Mouse (Mus musculus) stomach, embryonic 16.5 days (tissue): ENCODE results near the gene Cfap43. TPM values are rescaled to one million over a fixed set of nuclear protein-coding genes. Genes with fewer than 3 reads are reported as not detected.

ENCODE experiments used
- ATAC-seq: fragments of 200-750 bp; cut with Nextera tagmentation; 2 replicates; pipeline ENCODE4 v1.8.0; 2017; ENCODE audit warnings: moderate number of reproducible peaks, moderate TSS enrichment; ENCODE audit not compliant: insufficient read depth, low FRiP score
- H3K27ac ChIP-seq: fragments of 300-500 bp; sonication (generic); 2 replicates; pipeline ENCODE4 v1.5.1; 2014; ENCODE audit warnings: low read length
- H3K27me3 ChIP-seq: fragments of 300-500 bp; sonication (generic); 2 replicates; pipeline ENCODE4 v1.6.1; 2014; ENCODE audit warnings: low read length, control low read depth, mixed read lengths; ENCODE audit not compliant: control insufficient read depth, insufficient read depth
- H3K36me3 ChIP-seq: fragments of 300-500 bp; sonication (generic); 2 replicates; pipeline ENCODE4 v1.6.1; 2014; ENCODE audit warnings: low read length; ENCODE audit not compliant: control insufficient read depth, insufficient read depth
- H3K4me1 ChIP-seq: fragments of 300-500 bp; sonication (generic); 2 replicates; pipeline ENCODE4 v1.6.1; 2014; ENCODE audit warnings: low read length, control low read depth, mixed read lengths; ENCODE audit not compliant: control insufficient read depth, insufficient read depth
- H3K4me2 ChIP-seq: fragments of 300-500 bp; sonication (generic); 2 replicates; pipeline ENCODE4 v1.6.1; 2014; ENCODE audit warnings: low read depth, low read length, mixed read lengths
- H3K4me3 ChIP-seq: fragments of 300-500 bp; sonication (generic); replicated peaks from 2 replicates; pipeline ENCODE4 v1.5.1; 2014; ENCODE audit warnings: mild to moderate bottlenecking, low read length
- H3K9ac ChIP-seq: fragments of 300-500 bp; sonication (generic); 2 replicates; pipeline ENCODE4 v1.6.1; 2014; ENCODE audit warnings: low read length
- H3K9me3 ChIP-seq: fragments of 300-500 bp; sonication (generic); replicated peaks from 2 replicates; pipeline ENCODE4 v1.6.1; 2016; ENCODE audit warnings: low read length, control low read depth; ENCODE audit not compliant: control insufficient read depth
- WGBS: fragments of 180-500 bp; shearing (Covaris S2); extraction: QIAGEN DNeasy Blood & Tissue Kit; methylation state at CpG from one replicate; pipeline ENCODE4 v1.1.7; 2014; 5-methylcytosine and 5-hydroxymethylcytosine counted together
- microRNA-seq: library from miRNA; unstranded; fragments of <30 nt; microRNA quantifications from one replicate; pipeline ENCODE4, GENCODE M21; 2016
- polyA plus RNA-seq: library from polyadenylated mRNA; unstranded; fragments of >200 nt; fragmentation: Nextera tagmentation; extraction: Ambion mirVana; gene quantifications from 2 replicates; pipeline ENCODE4 v1.2.1, GENCODE M21; 2015

Gene Cfap43
- polyA plus RNA-seq, 1 experiment from 2014 or later, result 1.1 TPM

DNA sequence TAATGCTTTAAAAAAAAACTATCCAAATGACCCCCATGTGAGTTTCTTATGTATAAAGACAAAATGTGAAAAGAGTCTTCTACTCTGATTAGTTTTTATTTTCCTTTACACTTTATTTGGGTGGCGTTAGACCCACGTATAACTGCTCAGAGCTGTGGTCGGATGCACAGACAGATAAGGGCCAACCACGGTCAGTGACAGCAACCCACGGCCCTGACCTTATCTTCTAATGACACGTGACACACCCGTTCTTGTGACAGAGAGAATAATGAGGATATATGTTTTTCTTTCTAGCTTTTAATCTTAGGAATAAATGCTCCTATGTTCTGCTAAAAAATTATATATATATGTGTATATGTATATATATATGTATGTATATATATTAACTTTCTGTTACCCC, 229.5 kb downstream of the Cfap43 start:
- 66% methylated on average over 7 of the region's 7 CpGs for WGBS
- H3K4me1 ChIP-seq, result no peaks in the 10 kb centered on the region
- no peaks in the 10 kb centered on the region for H3K36me3 ChIP-seq
- H3K9me3 ChIP-seq, result no peaks in the 10 kb centered on the region
- no peak overlapping the region for H3K4me2 ChIP-seq
- H3K27me3 ChIP-seq, result no peaks in the 10 kb centered on the region
- H3K9ac ChIP-seq, result no peak overlapping the region
- H3K4me3 ChIP-seq, result no peak overlapping the region
- H3K27ac ChIP-seq, result no peak overlapping the region
- ATAC-seq, result no peak

Small RNAs within 50 kb of the gene (microRNA-seq; reads per million reads assigned to microRNA genes)
- gene Gm22240 (not detected), gene Mir8090 (not detected)

Other genes with a start within 250 kb of the Cfap43 start
- gene Col17a1, start 227.2 kb downstream of the Cfap43 start, polyA plus RNA-seq, result 12.8 and 16.0 TPM in 2 replicates
- 290 and 293 TPM in 2 replicates for gene Sfr1, start 187.6 kb downstream of the Cfap43 start, polyA plus RNA-seq
- gene Gsto1, start 64.3 kb downstream of the Cfap43 start, polyA plus RNA-seq, result 2,215 and 3,106 TPM in 2 replicates
- gene Gsto2, start 53.8 kb downstream of the Cfap43 start, polyA plus RNA-seq, result 2.0 and 2.6 TPM in 2 replicates
- gene Itprip, start within 50 bp of the Cfap43 start, polyA plus RNA-seq, result 18.7 and 20.1 TPM in 2 replicates
- gene Cfap58, start 18.4 kb upstream of the Cfap43 start, polyA plus RNA-seq, result 0.04 TPM in 1 of 2 replicates, not detected in the other